Mouse (Mus musculus) embryonic facial prominence, embryonic 10.5 days (tissue): Measurements from ENCODE around the gene Olfr1153. TPM values are rescaled to one million over a fixed set of nuclear protein-coding genes. Genes with fewer than 3 reads are reported as not detected.

Experiments used
- DNase-seq: peaks from one replicate; pipeline ENCODE4 v3.0.0-alpha.2; 2017; ENCODE audit warnings: low spot score
- H3K27ac ChIP-seq: fragments of 300-500 bp; sonication (generic); replicated peaks from 2 replicates; pipeline ENCODE4 v1.5.1; 2016; ENCODE audit warnings: mild to moderate bottlenecking
- H3K27me3 ChIP-seq: fragments of 300-500 bp; sonication (generic); replicated peaks from 2 replicates; pipeline ENCODE4 v1.6.1; 2016; ENCODE audit warnings: low read depth, mild to moderate bottlenecking; ENCODE audit not compliant: poor library complexity, severe bottlenecking
- H3K36me3 ChIP-seq: fragments of 300-500 bp; sonication (generic); replicated peaks from 2 replicates; pipeline ENCODE4 v1.6.1; 2016; ENCODE audit warnings: mild to moderate bottlenecking, moderate library complexity
- H3K4me1 ChIP-seq: fragments of 300-500 bp; sonication (generic); 2 replicates; pipeline ENCODE4 v1.6.1; 2016
- H3K4me3 ChIP-seq: fragments of 300-500 bp; sonication (generic); 2 replicates; pipeline ENCODE4 v1.5.1; 2016; ENCODE audit warnings: mild to moderate bottlenecking, moderate library complexity
- H3K9me3 ChIP-seq: fragments of 300-500 bp; sonication (generic); 2 replicates; pipeline ENCODE4 v1.6.1; 2016; ENCODE audit warnings: mild to moderate bottlenecking
- WGBS: fragments of 180-500 bp; shearing (Covaris S2); methylation state at CpG from one replicate; pipeline ENCODE4 v1.1.7; 2016; 5-methylcytosine and 5-hydroxymethylcytosine counted together
- polyA plus RNA-seq: library from polyadenylated mRNA; unstranded; fragments of >200 nt; fragmentation: Nextera tagmentation; extraction: Ambion mirVana; gene quantifications from 2 replicates; pipeline ENCODE4 v1.2.1, GENCODE M21; 2016

Olfr1153 gene
- polyA plus RNA-seq = not detected in 2 replicates

- no peak within 1 kb of the TSS for H3K4me3 ChIP-seq
- 83% methylated on average over 1 of the region's 1 CpGs for WGBS
- no peaks in the 10 kb centered on the region for H3K4me1 ChIP-seq
- no peaks in the 10 kb centered on the region for H3K27me3 ChIP-seq
- H3K36me3 ChIP-seq = no peaks in the 10 kb centered on the region
- DNase-seq = no peak
- no peak within 1 kb of the TSS for H3K27ac ChIP-seq
- no peaks in the 10 kb centered on the region for H3K9me3 ChIP-seq
These were observed at the start of gene Olfr1153 for GRCm38 (mm10) chr2:87894662-87895061. Gene Olfr1153, plus strand, starts transcription at chr2:87894962.

GRCm38 (mm10) chr2:87855562-87855961 is 39.2 kb upstream of the Olfr1153 start, which contains the start of gene Olfr1151:
Gene Olfr1151, plus strand, starts transcription at chr2:87855862.
- WGBS = 80% methylated on average over 1 of the region's 1 CpGs
- no peaks in the 10 kb centered on the region for H3K27me3 ChIP-seq
- no peak within 1 kb of the TSS for H3K27ac ChIP-seq
- H3K4me3 ChIP-seq = no peak within 1 kb of the TSS
- H3K4me1 ChIP-seq = no peaks in the 10 kb centered on the region
- no peak for DNase-seq
- H3K9me3 ChIP-seq = no peaks in the 10 kb centered on the region
- no peaks in the 10 kb centered on the region for H3K36me3 ChIP-seq

- Histone ChIP-seq H3K4me3 (no peak within 1 kb of the TSS), H3K27ac (no peak within 1 kb of the TSS), H3K27me3 (no peaks in the 10 kb centered on the region), H3K36me3 (no peaks in the 10 kb centered on the region), H3K9me3 (no peaks in the 10 kb centered on the region), H3K4me1 (no peaks in the 10 kb centered on the region)
- DNase-seq = no peak
These were observed 28.6 kb upstream of the Olfr1153 start, which contains the start of gene Olfr1152 for GRCm38 (mm10) chr2:87866192-87866591. Gene Olfr1152, plus strand, starts transcription at chr2:87866492.

GRCm38 (mm10) chr2:87905066-87905465 is 10.3 kb downstream of the Olfr1153 start, which contains the start of gene Olfr1154:
Gene Olfr1154, minus strand, starts transcription at chr2:87905166.
- Histone ChIP-seq H3K27me3 (no peaks in the 10 kb centered on the region), H3K27ac (no peak within 1 kb of the TSS), H3K36me3 (no peaks in the 10 kb centered on the region), H3K9me3 (no peaks in the 10 kb centered on the region), H3K4me1 (no peaks in the 10 kb centered on the region), H3K4me3 (no peak within 1 kb of the TSS)
- DNase-seq = no peak
- 94% methylated on average over 1 of the region's 1 CpGs for WGBS

GRCm38 (mm10) chr2:87945037-87945436 is 50.3 kb downstream of the Olfr1153 start, which contains the start of gene Olfr1155:
Gene Olfr1155, minus strand, starts transcription at chr2:87945137.
- DNase-seq = no peak
- 93% methylated on average over 1 of the region's 1 CpGs for WGBS

More at GRCm38 (mm10) chr2:87945037-87945436, 50.3 kb downstream of the Olfr1153 start, which contains the start of gene Olfr1155:
- H3K27me3 ChIP-seq = no peaks in the 10 kb centered on the region
- H3K27ac ChIP-seq = no peak within 1 kb of the TSS
- H3K4me1 ChIP-seq = no peaks in the 10 kb centered on the region
- H3K9me3 ChIP-seq = no peaks in the 10 kb centered on the region
- H3K36me3 ChIP-seq = no peaks in the 10 kb centered on the region
- H3K4me3 ChIP-seq = no peak within 1 kb of the TSS

Other genes starting within 250 kb of the Olfr1153 start
- gene Olfr1133, start 247.6 kb upstream of the Olfr1153 start, polyA plus RNA-seq = not detected in 2 replicates
- not detected in 2 replicates for gene Olfr1134, start 236.5 kb upstream of the Olfr1153 start, polyA plus RNA-seq
- gene Olfr1135, start 221.3 kb upstream of the Olfr1153 start, polyA plus RNA-seq = not detected in 2 replicates
- gene Olfr1136, start 201.0 kb upstream of the Olfr1153 start, polyA plus RNA-seq = not detected in 2 replicates
- not detected in 2 replicates for gene Olfr1137, start 181.8 kb upstream of the Olfr1153 start, polyA plus RNA-seq
- gene Olfr1138, start 155.0 kb upstream of the Olfr1153 start, polyA plus RNA-seq = not detected in 2 replicates
- not detected in 2 replicates for gene Olfr1140, start 151.2 kb upstream of the Olfr1153 start, polyA plus RNA-seq
- gene Olfr1141, start 141.0 kb upstream of the Olfr1153 start, polyA plus RNA-seq = not detected in 2 replicates
- not detected in 2 replicates for gene Olfr152, start 115.5 kb upstream of the Olfr1153 start, polyA plus RNA-seq
- not detected in 2 replicates for gene Olfr1143, start 94.4 kb upstream of the Olfr1153 start, polyA plus RNA-seq
- gene Olfr1145, start 85.1 kb upstream of the Olfr1153 start, polyA plus RNA-seq = not detected in 2 replicates
- not detected in 2 replicates for gene Olfr1148, start 64.4 kb upstream of the Olfr1153 start, polyA plus RNA-seq
- gene Olfr1150-ps1, start 51.0 kb upstream of the Olfr1153 start, polyA plus RNA-seq = not detected in 2 replicates
- gene Olfr1151, start 39.1 kb upstream of the Olfr1153 start, polyA plus RNA-seq = not detected in 2 replicates
- gene Olfr1152, start 28.5 kb upstream of the Olfr1153 start, polyA plus RNA-seq = not detected in 2 replicates
- not detected in 2 replicates for gene Olfr1154, start 10.2 kb downstream of the Olfr1153 start, polyA plus RNA-seq
- gene Olfr1155, start 50.2 kb downstream of the Olfr1153 start, polyA plus RNA-seq = not detected in 2 replicates
- gene Olfr1156, start 58.1 kb downstream of the Olfr1153 start, polyA plus RNA-seq = not detected in 2 replicates
- gene Olfr1157, start 73.3 kb downstream of the Olfr1153 start, polyA plus RNA-seq = not detected in 2 replicates
- not detected in 2 replicates for gene Olfr74, start 79.7 kb downstream of the Olfr1153 start, polyA plus RNA-seq
- gene Olfr1158, start 95.2 kb downstream of the Olfr1153 start, polyA plus RNA-seq = not detected in 2 replicates
- gene Olfr1160, start 113.3 kb downstream of the Olfr1153 start, polyA plus RNA-seq = not detected in 2 replicates
- not detected in 2 replicates for gene Olfr1161, start 127.8 kb downstream of the Olfr1153 start, polyA plus RNA-seq
- 0.05 TPM in 1 of 2 replicates, not detected in the other for gene Olfr73, start 142.7 kb downstream of the Olfr1153 start, polyA plus RNA-seq
- not detected in 2 replicates for gene Olfr1162, start 156.2 kb downstream of the Olfr1153 start, polyA plus RNA-seq
- gene Olfr1163, start 176.9 kb downstream of the Olfr1153 start, polyA plus RNA-seq = not detected in 2 replicates
- gene Olfr1164, start 199.0 kb downstream of the Olfr1153 start, polyA plus RNA-seq = not detected in 2 replicates
- not detected in 2 replicates for gene Olfr1166, start 233.3 kb downstream of the Olfr1153 start, polyA plus RNA-seq